Mouse (Mus musculus) thymus, adult 18-20 months (tissue): ENCODE measurements around the gene Adcy7.

Source experiments
- DNase-seq, 2 experiments: peaks; one replicate each; pipeline ENCODE4 v3.0.0; 2022; ENCODE audit warnings: mixed read lengths in 2 of 2

Gene Adcy7

DNA sequence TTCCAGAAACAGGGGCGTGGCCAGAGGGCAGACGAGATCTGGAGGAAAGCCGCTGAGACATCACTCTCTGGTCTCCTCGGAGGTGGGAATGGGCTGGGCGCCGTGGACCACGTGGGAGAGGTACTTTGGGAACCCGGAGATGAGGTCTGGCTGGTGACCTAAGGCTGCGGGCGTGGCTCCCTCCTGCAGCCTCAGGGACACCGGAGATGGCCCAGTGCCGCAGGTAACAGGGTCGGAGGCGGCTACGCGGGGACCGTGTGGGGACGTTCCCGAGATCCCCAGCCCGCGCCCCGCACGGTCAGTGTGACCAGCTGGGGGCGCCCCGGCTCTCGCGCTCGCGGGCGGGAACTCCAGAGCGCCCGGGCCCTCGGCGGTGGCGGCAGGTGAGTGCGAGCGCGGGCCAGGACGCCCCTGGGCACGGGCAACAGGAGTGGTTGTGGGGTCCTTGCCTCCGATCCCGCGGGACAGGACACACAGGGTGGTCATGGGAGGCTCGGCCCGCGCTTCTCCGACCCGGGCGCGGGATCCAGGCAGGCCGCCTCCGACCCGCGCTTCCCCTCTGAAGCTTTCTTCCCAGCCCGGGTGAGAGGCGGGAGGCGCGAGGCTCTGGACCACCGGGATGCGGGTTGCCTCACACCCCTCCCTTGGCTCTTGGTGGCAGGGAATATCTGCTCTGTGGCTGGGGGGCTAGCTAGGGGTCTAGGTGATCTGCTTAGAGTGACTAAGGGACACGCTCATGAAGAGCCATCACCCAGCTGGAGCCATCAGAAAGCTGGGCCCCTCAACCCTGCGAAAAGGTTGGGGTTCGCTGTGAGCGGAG is at the start of gene Adcy7:
TSS of gene Adcy7 (plus strand) at position 173 of the 820 bp plus-strand sequence.
- peak in 1 of 2 experiments; percentile 36 for DNase-seq

DNA sequence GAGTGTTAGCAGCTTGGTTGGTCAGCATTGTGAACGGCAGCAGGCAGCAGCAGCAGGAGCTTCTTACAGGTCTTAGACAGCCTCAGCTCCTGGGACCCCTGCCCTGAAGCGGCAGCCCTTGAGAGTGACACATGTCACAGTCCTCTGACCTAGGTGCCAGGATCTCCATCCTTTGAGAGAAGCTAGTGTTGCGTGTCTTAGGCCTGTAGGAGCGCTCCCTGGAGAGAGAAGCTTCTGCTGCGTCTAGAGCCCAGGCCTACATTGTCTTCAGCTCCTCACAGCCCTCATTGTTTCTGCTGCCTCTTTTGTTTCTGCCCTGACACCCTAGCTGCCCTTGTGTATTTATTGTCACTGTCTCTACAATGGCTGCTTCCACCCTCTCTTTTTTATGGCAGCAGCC is 46.8 kb upstream of the Adcy7 start:
- DNase-seq: no peak

DNA sequence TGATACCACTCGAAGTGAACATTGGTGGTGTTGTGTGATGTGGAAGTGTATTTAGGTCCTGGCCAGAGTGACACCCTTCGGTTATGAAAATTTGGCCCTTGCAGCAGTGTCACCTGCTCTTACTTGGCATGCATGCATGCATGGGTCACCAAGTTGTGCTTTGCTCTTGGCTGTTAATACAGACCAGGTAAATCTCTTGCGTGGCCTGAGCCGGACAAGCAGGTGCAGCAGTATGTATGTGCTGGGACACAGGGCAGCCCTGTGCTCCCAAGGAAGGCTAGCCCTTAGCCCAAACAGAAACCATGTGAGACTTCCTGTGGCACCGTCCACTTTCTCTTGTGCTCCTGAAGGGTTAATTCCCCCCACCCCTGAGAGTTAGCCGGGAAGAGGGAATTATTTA is 44.4 kb upstream of the Adcy7 start:
- no peak for DNase-seq

DNA sequence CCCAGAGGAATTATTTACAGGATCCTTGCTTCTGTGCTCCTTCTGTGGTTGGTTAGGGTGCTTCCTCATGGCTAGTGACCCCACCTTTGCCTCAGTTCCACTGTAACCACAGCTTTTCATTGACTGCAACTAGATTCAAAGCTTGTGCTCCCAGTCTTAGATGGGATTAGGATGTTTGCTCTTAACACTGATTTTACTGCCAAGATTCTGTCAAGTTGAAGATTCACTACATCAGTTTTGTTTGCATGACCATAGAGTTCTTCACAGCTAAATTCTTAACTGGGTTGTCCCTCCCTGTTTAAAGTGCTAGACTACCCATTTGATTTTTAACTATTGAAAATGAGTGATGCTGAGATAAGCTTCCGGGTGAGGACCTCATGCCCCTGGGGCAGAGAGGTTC is 43.9 kb upstream of the Adcy7 start:
- DNase-seq: no peak

DNA sequence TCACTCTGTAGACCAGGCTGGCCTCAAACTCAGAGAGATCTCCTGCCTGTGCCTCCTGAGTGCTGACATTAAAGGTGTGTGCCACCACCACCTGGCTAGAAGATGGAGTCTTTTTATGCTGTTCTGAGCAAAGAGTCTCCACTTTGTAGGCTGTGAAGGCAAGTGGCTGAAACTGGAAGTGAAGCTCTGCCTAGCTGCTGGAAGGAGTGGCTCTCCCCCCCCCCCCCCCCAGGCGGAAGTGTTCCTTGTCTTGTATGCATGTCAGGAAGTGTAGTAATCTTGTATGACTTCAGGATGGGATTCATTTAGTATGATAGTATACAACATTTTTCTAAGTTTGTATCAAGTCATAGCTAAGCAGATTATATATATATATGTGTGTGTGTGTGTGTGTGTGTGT is 43.4 kb upstream of the Adcy7 start:
- no peak for DNase-seq

DNA sequence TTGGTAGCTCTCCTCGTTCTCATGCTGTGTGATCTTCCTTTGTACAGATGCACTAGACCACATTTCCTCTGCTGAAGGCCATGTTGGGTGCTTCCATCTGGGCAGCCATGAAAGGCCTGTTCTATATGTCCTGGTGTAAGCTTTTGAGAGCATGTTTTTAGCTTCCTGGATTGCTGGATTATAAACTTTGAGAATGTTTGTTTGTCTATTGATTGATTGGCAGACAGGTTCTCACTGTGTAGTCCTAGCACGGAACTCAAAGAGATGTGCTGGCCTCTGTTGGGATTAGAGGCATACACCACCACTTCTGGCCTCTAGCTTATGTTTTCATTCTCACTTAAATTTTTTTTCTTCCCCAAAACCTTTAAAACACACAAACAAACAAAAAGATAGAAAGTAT is 35.5 kb upstream of the Adcy7 start:
- no peak for DNase-seq

DNA sequence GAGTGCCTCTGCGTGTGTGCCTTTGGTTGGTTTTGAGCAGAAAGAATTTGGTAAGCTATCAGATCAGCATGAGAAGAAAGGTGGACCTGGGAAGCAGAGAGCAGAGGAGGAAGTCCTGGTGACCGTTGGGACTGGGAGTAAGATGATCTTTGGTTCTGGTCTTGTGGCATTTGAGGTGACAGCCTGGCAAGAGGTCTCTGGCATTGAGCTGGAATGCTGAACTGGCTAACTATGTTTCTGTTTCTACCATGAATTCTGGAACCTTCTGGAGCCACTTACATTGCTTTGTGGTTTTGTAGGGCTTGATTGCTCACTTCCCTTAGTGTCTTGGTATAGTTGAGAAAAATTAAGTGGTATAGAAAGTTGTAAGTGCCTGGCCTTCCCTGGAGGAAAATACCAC is 34.6 kb upstream of the Adcy7 start:
- no peak for DNase-seq

DNA sequence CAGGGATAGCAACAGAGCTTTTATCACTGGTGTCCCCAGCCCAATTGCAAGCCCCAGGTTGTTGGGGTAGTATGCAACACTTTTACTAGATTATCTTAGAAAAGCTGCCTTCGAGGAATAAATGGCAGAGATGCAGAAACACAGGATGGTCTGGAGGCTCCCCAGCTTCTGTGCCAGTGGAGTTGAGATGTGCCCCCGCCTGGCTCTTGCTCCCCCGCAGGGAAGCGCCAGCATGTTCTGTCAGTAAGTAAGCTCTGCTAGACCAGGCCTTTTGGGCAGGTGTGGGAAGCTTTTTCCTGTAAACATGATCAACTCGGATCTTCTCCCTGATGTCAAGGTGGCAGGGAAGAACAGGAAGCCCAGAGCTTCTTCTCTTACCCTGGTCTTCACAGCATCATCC is 32.9 kb upstream of the Adcy7 start:
- no peak for DNase-seq

DNA sequence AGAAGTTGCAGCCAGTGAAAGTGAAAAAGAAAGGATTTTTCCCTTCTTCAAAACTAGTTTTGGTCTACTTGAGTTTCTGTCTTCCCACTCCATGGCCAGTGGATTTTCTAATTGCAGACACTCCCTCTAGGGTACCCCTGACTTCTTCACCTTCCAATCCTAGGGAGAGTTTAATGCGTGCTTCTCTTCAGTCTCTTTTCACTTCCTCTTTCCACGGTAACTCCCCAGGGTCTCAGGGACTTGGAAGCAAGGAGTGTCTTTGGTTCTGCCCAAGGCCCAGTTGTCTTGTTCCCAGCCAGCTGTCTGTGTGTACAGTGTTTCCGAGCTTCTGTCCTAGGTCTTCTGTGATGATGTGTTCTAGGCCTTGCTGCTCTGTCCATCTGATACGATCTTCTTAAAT is 30.3 kb upstream of the Adcy7 start:
- no peak for DNase-seq

DNA sequence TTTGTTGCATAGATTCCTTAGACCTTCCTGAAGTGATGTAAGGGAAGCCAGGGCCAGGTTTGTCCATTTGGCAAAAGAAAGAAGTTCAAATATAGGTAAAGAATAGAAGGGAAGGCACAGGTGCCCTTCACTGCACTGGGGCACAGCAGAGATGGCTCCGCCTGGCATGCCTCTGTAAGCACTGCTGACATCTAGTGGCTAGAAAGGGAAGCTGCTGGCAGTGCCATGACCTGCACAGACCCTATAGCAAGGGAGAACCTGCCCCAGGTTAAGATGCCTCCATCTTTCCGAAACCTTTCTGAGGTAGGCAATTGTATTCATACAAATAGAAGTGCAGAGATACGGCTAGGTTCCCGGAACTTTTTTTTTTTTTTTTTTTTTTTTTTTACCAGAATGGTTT is 27.9 kb upstream of the Adcy7 start:
- peak; percentile 26 to 29 for DNase-seq

DNA sequence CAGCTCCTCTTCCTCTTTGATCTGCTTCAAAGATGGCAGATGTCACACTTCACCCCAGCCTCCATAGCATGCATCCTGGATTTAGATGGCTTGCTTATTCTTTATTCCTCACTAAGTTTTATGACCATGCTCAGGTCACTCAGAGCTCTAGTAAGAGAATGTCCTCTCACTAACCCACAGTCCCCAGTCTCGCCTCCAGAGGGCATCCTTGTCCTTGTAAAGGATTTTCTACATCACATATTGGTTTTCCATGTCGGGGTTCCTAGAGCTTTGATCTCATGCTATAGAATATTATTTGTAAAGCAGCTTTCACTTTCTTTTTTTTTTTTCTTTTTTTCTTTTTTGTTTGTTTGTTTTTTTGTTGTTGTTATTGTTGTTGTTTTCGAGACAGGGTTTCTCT is 19.4 kb upstream of the Adcy7 start:
- peak in 1 of 2 experiments; percentile 25 for DNase-seq

DNA sequence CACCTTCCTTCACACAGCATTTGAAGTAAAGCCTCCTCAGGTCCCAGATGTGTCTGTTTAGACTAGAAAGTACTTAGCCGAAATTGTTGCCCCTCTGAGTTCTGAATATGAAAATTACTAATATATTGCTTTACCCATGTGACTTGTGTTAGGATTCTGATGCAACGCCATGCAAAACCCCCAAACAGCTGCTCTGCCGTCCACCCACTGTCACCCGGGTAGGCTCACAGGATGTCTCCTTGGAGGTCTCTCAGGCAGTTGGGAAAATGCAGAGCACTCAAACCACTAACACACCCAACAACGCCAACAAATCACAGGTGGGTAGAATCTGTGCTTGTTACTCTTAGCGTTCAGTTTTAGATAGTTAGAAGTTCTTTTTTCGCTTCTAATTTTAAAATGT is 17.2 kb upstream of the Adcy7 start:
- no peak for DNase-seq

DNA sequence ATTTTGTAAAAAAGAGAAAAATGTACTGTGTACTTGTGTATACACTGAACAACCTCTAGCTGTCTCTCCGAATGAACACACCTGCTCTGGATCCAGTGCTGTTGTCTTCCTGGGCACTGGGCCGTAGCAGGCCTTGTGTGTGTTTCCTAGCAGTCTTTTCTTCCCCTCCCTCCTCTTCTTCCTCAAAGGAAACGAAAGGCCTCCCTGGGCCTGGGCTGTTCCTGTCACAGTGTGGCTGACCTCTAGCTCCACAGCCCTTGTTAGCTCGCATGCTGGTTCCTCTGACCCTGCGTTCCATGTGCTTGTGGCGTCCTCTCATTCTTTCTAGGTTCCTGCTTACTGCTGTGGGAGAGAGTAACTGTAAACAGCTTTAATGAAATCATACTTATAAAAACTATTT is 14.2 kb upstream of the Adcy7 start:
- DNase-seq: no peak

DNA sequence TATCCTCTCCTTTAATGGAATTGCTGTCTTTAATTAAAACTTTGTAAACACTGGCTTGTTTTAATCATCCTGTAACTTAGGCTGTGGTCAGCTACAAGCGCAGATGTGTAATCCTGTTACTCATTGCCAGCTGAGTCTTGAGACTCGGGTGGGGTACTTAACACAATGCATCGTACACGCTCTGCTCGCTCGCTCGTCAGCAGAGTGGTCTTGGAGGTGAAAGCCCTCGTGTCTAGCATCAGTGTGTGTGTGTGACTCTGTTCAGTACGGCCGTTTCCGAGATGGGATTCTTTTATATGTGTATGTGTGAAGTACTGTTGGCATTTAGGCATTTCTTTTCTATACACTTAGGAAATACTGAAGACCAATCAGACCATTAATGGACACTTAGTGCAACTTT is 13.7 kb upstream of the Adcy7 start:
- DNase-seq: no peak

DNA sequence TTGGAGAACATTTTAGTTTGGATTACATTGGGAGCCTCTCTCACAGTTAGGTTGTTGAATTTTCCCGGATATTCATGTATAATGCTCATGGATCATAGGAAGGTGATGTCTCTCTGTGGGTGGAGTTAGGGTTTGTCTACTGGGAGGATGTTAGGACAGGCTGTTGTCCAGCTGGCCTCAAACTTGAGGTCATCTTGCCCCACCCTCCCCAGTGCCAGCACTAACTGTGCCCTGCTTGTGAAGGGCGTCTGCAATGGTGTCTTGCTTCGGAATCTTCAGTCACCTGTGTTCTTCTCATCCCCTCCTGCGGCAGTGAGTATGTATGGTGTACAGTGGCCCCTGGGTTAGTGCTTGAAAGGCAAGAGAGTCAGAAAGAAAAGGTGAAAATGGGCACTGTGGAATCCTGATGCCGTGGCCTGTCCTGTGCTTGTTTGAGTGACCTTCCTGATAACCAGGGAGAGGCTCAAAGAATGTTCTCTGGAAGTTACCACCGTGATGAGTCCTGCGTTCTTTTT is 11.7 kb upstream of the Adcy7 start:
- no peak for DNase-seq

DNA sequence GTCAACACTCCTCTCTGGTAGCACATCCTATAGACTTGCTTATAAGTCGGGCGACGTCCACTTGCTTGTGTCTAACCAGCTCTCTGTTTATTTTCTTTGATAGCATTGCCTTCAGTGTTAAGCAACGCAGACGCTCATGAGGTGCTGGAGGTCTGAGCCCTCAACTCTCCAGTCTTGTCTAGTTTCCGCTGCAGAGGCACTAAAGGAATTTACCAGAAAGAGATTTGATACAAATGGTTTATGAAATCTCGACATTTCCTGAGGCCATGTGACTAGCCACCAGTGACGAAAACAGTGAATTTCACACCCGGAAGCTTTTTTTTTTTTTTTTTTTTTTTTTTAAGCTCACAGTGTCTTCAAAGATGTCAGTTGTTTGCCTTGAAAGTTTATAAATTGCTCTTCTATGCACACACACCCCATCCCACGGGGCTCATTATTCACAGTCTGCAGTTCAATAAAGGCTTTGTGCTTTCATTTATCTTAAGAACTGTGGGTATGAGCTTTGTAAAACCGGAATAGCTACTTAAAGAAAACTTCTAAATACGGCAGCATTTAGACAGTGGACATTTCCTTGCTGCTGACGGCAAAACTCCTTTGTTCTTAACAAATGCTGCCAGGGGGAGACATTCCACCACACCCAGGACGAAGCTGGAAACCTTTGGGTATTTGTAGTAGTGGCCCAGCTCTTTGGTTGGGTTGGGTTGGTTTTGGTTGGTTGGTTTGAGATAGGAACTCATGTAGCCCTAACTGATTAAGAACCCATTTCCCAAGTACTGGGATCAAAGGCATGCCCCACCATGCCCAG is 9.2 kb upstream of the Adcy7 start:
- DNase-seq: no peak

DNA sequence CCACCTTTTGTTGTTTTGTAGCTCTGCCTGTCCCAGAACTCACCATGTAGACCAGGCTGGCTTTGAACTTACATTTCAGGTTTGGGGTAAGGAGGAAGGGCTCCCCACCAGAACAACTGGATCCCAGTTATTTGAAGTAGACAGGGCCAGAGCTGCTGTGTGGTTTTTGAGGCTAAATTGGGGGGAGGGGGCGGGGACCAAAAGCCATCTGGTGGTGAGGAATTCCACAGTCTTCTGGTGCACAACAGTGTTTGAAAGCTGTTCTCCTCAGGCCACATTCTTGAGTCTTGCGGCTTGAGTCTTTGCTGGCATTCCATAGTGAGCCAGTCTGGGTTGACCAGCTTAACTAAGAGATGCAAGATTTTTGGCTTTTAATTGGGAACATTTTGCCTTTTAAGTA is 6.7 kb upstream of the Adcy7 start:
- no peak for DNase-seq

DNA sequence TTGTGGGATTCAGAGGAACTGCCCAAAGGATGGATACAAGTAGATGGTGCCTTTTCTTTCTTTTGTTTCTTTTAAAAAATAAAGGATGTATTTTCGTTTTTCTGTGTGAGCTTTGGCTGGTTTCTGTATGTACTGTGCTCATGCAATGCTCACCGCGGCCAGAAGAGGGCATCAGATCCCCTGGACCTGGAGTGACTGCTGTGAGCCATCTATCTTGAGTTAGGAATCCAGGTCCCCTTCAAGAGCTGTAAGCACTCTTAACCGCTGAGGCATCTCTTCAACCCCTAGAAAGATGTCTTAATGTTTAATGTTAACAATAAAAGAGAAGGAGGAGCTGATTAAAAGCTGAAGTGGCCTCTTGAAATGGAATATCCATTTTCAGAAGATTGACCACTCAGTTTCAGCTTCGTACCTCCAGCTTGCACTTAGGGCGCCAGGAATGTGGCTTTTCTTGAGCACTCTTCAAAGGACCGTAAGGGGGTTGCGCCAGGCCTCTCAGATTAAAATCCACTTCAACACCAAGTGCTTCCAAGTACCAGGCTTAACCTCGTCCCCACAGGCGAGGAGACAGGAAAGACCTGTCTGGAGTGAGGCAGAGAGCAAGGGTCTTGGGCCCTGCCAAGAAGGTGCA is 5.9 kb upstream of the Adcy7 start:
- DNase-seq: peak in 1 of 2 experiments; percentile 45

DNA sequence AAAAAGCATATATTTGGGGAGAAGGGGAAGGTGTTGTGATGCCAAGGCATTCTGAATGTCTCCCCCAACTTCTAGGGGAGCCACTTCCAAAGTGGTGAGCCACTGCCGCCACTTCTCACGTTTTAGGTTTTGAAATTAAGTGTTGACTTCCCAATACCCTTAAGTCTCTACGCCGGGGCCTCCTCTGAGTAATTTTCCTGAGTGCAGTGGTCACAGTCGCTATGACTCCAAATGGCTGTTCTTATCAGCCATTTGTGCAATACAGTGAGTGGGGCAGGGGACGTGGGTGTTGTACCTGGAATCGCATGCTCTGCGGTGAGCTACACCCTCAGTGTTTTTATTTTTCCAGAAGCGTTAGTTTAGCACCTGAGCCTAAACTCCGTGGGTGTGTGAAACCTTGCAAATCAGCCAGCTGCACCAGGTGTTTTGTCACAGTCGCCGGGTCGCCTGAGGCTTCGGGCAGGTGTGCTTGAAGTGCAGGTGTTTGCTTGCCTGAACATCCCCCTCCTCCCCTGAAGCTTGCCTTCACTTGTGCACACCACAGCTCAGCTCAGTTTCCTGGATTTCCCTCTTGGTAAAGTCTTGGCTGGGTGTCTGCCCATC is 5.3 kb upstream of the Adcy7 start:
- no peak for DNase-seq

DNA sequence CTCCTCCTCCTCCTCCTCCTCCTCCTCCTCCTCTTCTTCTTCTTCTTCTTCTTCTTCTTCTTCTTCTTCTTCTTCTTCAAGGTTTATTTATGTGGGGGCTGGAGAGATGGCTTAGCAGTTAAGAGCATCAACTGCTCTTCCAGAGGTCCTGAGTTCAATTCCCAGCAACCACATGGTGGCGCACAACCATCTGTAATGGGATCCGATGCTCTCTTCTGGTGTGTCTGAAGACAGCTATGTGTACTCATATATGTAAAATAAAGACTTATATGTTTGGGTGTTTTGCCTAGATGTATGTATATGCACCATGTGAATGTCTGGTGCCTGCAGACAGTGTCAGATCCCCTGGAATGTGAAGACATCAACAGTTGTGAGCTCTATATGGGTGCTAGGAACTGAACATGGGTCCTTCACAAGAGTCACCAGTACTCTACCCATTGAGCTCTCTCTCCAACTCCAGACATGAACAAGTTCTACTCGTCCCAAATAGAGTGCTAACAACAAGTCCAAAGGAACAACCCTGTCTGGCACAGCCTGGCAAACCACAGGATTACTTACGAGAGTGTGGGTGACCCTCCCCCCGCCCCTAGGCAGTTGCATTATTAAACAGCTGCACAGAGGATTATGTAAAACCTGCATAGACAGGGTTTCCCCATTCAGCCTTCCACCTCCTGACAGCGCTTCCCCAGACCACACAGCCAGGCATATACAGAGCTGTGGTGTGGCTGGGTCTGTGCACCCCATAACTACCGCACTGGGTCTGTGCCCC is 2.9 kb upstream of the Adcy7 start:
- DNase-seq: no peak

DNA sequence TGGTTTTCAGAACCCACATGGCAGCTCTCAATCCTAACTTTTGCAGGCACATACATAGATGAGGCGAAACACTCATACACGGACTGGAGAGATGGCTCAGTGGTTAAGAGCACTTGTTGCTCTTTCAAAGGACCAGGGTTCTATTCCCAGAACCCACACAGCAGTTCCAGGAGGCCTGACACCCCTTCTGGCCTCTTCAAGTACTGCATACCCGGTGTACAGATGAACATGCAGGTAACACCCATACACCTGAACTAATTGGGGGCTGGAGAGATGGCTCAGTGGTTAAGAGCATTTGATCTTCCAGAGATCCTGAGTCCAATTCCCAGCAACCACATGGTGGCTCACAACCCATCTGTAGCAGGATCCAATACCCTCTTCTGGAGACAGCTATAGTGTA is 2.1 kb upstream of the Adcy7 start:
- no peak for DNase-seq

DNA sequence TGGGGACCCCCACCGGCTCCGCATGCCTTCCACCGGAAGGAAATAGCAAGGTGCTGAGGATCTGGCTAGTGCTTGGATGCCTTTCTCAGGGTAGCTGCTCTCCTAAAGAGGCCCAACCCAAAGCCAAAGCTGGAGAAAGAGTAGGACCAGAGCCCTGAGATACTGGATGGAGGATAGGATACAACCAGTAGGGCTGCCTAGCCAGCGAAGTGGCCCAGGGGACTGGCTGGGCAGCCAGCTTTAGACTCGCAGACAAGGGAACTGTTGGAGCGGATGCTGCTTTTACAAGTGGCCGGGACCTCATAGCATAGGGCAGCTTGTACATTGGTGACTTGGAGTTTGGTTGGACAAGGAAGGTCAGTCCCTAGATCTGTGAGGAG is 838 bp downstream of the Adcy7 start:
- DNase-seq: no peak
